Mouse (Mus musculus) A20 (cell line): ENCODE results near the gene Haus7.
"Not testable (repeated sequence)": the region's sequence is repeated elsewhere in the genome, so short reads cannot be mapped to it uniquely, and the experiment has no call there.

ENCODE experiments used
- DNase-seq: peaks from one replicate; pipeline ENCODE4 v3.0.0-alpha.2; 2011; ENCODE audit warnings: low read depth, low spot score

Haus7 gene

DNA sequence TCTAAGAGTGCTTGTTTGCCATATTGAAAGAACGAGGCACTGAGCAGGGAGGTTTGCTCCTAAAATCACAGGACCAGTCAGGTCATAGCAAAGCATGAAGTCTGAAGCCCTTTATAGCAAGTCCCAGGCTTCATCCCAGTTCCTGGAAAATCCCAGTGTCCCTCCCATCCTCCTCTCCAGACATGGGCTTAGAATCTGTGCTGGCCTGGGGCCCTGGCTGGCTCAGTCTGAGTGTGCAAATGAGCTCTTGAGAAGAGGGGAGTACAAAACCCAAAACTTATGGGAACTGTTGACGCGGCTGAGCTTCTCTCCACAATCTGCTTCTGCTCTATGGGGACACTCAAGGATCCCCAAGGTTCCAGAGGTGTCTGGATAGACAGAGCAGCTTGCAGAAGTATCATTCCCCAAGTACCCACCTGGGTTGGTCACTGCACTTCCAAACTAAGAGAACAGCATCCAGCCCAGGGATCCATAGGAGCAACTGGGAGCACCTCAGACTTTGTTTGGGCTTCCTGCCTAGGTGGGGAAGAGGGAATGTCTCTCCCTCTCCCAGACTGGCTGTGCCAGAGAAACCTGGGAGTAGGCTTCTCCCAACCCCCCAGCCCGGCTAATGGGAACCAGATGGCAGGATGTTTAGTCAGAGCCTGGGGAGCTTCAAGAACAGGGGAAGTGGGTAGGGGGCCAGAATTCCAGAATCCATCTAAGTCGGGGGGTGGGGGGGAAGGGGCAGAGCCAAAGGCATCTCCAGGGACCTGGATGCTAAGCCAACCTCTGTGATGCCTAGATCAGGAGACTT lies 8.8 kb upstream of the Haus7 start:
- DNase-seq = no peak

DNA sequence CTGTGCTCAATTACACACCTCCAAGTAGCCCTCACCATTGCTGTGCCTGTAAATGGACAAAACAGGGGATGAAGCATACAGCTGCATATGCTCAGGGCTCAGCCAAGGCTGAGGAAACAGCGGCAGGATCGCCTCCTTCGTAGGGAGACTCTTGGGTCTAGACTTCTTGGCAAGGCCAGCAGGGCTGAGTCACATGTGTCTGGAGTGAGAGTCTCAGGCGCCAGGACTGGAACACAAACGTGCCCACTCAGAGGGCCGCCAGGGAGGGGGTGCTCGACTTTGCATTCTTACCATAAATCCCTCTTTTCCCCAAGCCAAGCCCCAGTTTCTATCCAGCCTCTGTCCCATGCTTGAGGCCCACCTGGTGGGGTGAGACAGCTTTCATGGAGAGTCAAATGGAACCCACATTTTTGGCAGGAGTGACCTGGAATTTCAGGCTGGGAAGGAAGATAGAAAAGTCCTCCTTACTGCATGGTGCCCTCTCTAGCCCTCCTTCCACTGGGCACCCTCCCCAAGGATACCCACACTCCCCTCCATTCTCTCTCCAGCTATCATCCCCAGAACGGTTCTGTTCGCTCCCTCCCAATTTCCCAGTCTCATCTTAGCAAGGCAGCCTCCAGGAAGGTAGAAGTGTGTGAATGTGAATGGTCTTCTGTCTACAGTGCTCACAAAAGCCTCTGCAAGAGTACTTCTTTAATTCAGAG lies 6.8 kb upstream of the Haus7 start:
- DNase-seq = no peak

DNA sequence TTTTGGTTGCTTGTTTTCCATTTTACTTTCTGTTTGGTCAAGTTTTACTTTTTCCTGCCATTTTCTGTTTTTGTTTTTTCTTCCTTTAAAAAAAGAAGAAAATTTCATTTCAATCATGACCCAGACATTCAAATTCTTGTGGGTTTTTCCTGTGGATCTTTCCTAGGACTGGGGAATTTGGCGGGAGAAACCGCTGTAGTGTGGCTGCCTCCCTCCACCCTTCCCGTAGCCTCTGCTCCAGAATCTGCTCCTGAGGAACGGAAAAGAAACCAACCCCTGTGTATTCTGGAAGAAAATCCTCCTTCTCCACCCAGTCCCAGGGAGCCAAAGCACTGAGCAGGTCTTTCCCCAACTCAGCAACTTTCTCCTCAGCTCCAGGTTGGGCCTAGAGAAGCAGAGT lies 1.9 kb upstream of the Haus7 start:
- no peak for DNase-seq

DNA sequence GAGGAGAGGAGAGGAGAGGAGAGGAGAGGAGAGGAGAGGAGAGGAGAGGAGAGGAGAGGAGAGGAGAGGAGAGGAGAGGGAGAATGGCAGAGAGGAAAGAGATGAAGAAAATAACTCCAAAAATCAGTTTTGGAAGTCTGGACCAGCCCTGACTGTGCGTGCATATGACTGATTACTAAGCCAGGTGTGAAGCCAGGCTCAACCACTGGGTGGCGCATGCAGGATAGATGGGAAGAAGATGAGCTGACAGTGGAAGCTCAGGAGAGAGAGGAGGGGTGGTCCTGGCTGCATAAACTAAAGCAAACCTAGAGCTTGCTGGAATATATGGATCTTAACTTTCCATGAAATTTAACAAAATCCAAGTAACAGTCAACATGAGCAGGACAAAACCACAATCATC lies 6.9 kb downstream of the Haus7 start:
- peak; percentile 24 for DNase-seq

DNA sequence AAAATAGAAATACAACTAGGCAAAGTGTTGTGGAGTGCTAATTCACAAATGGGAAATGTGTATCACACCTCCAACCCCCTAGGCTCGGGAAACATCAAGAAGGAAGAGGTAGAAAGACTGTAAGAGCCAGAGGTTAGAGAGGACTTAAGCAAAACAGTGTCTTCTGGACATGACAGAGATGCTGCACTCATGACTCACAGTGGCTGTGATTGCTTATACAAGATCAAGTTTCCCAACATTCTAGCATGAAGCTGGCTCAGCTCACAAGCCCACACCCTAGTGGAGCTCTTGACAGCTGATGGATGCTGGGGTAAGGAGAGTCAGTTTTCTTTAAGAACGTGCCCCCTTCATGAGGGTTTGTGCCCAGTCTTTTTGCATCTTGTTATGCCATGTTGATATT lies 17.4 kb downstream of the Haus7 start:
- DNase-seq = no peak

DNA sequence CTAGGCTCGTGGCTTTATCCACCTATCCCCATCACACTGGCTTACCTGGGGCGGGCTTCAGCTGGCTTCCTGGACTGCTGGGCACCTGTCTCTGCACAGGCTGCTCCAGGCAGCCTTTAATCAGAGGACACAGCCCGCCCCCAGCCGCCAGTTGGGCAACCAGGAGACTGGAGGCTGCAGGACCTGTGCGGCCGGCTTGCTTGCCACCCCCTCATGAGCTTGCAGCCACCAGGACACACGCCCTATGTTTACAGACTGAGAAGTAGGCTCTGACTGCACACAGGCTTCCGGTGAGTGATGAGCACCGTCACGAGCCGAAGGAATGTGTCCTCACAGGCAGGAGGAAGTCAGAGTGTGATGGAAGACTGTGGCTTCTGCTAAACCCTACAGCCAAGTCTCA lies 23.6 kb downstream of the Haus7 start, which contains the start of gene Trex2:
Gene Trex2 (minus strand): TSS at position 93 of the 400 bp plus-strand sequence.
- DNase-seq = no peak

DNA sequence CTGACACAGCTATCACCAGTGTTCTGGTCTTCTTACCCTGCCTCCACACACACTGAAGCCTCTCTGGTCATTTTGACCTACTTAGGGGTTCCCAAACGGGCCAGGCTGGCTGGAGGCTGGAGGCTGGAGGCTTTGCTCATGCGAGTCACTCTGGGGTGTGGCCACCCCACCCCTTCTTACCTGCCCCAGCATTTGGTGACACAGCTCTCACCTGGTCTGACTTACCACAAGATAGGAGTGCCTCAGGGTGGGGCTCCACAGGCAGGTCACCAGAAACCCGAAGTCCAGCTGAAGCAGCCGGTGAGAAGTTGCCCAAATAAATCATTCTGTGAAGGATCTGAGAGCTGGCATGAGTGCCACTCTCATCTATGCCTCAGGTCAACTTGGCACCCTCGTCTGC lies 26.0 kb downstream of the Haus7 start:
- no peak for DNase-seq

DNA sequence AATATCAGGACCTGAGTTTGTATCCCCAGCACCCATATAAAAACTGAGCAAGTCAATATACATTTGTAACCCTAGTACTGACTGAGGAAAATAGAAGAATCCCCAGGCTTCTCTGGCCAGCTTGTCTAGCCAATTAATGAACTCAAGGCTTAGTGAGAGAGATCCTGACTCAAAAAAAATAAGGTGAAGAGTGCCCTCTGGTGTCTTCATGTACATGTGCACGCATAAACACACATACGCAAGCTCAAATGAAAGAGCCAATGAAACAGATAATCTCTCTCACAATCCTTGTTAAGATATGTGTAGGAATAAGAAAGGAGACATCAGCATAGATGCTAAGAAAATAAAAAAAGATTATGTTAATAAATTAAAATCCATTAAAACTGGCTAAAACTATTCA lies 28.8 kb downstream of the Haus7 start:
- DNase-seq = peak; percentile 25

DNA sequence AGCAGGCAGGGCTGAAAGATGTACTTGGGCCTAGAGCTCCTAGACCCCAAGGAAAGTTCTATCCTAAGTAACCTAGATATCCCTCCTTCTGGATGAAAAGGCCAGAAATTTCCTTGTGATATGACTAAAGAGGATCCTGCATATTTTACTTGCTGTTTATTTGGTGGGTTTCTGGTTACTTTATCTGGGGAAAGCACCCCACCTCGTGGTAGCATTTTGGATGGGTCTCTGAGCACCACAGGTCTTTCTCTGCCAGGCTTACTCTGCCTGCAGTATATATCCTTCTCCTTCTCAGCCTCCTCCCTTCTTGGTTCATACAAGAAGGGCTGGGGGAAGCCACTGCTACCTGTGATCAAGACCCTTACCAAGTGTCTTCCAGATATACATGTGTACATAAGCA lies 46.1 kb downstream of the Haus7 start:
- peak; percentile 15 for DNase-seq

DNA sequence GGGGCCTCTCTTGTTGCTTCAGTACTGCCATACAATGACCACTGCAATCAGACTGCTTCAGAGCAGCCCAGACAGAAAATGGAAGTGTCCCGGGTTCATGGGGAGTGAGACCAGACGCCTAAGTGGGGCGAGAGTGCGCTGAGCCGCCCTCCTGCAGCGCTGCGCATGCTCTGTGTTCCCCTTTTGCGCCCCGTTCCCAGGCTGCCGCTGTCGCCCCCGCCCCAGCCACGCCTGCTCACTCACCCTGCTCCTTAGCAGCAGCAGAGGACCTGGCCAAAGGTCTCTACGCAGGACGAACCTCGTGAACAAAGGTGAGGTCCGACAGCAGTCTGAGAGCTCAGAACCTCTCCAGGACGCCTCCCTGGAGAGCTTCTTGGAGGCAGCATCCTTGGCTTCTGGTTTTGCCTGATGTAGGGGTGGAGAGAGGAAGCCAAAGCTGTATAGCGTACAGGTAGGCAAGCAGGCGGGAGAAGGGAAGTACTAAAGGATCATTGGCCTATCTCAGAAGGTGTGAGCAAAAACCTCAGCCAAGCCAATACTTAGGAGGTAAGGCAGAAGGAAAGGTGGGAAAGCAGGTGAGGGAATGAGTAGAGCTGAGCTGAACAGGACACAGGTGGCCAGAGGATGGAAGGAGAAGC lies 47.8 kb downstream of the Haus7 start, which contains the start of gene Zfp92:
Gene Zfp92 (plus strand): TSS at position 217 of the 638 bp plus-strand sequence.
- no peak for DNase-seq

DNA sequence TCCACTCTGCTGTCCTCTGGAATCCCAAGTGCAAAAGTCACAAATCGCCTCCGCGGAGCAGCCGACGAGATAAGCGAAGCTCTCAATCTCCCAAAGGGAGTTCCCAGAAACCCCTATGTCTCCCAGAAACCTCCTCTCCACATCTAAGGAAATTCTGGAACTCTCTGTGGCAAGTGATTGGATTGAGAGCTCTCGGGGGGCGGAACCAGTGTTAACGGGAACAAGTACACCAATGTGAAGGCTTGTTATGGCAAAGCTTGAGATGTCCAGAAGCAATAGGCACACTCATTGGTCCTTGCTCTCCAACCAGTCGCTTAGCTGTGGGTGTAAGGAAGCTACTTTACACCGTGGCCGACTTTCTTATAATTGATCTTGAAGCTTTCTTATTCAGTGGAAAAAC lies 57.2 kb downstream of the Haus7 start:
- DNase-seq = no peak

DNA sequence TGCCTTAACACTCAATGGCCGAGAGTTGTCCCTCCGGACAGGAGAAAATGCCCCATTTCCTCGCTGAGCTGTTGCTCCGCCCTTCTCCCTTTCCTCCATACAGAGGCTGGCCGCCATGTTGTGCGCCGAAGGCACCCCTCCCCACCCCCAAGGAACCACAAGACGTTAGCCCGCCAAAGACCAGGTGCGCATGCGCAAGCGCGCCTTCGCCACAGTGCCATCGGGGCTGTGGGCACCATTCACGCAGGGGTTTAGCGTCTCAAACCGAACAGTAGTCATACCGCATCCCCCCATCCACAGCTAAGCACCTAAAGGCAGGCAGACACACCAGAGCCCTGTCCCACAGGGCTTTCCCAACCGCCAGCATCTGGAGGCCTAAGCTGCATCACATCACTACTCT lies 57.9 kb downstream of the Haus7 start:
- no peak for DNase-seq

DNA sequence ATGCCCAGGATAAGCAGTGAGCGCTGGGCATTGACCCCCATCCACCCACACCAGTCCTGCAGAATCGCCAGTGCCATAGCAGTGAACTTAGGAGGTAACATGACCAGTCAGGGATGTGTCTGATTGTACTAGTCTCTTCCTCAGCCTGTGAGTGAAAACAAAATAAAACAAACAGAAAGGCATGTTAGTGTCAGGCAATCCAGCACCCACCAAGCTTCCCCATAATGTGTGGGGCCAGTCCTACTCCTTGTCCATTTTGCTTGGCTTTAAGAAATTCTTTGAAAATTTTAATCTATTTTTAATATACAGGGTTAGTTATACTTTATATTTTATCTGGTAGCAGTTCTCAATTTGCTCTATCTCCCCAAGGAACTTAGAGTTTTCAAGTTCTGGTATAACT lies 60.2 kb downstream of the Haus7 start, which contains the start of gene Gm18336:
Gene Gm18336 (minus strand): TSS at position 101 of the 400 bp plus-strand sequence.
- DNase-seq = not testable (repeated sequence)

DNA sequence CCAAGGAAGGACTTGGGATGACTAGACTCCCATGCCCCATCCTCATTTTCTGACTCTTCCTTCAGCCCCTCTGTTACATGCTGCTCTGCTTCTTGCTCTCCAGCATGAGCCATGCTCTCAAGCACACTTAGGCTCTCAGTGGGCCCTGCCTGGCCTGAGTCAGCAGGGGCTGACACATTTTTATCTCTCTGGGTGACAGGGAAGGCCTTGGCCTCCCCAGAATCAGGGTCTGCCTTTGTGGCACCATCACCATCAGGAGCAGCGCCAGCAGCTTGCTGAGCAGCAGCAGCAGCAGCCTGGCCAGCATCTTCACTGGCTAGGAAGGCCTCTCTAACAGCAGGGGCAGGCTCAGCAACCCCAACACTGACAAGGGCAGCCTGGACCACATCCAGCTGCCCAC lies 62.4 kb downstream of the Haus7 start:
- DNase-seq = no peak

DNA sequence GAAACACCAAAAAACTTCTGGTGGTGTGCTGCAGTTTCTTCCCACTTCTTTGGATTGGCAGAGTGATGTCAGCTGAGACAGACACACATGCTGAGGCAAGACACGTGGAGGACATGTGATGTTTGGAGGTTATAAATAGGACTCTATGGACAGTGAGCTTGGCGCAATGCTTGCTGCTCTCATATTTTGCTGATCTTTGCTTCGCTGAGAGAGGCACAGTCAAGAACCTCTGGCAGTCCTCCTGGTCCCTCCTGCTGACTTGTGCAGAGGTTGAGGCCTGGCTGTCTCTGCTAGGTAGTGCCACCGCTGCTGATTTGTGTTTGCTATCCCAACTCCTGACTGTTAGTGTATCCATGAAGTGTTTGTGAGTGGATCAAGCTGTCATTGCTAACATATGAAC lies 67.4 kb downstream of the Haus7 start:
- no peak for DNase-seq
